Mouse (Mus musculus) MEL (cell line): Measurements from ENCODE around the gene Ikzf3. TPM values are rescaled to one million over a fixed set of nuclear protein-coding genes. Genes with fewer than 3 reads are reported as not detected.

Source experiments
- DNase-seq: peaks from one replicate; pipeline ENCODE4 v3.0.0; 2011; ENCODE audit warnings: low read depth, low spot score
- H3K27ac ChIP-seq: 2 replicates; pipeline ENCODE4 v1.5.1; 2012; ENCODE audit warnings: low read depth, mild to moderate bottlenecking, control low read depth, low read length, moderate library complexity; ENCODE audit not compliant: control insufficient read depth
- H3K27me3 ChIP-seq, 2 experiments: fragments of 150-350 bp in 1 of 2; sonication (generic) in 1 of 2; 2 replicates each; pipeline ENCODE4 v1.6.1; 2012; ENCODE audit warnings: low read length in 2 of 2, mild to moderate bottlenecking in 2 of 2, improper control_type of control experiment in 1 of 2, moderate library complexity in 1 of 2; ENCODE audit not compliant: insufficient read depth in 2 of 2, control insufficient read depth in 1 of 2
- H3K36me3 ChIP-seq, 2 experiments: 2 replicates each; pipeline ENCODE4 v1.6.1; 2012 to 2014; ENCODE audit warnings: low read length in 2 of 2, improper control_type of control experiment in 1 of 2, inconsistent platforms in 1 of 2, mild to moderate bottlenecking in 1 of 2; ENCODE audit not compliant: insufficient read depth in 2 of 2, control insufficient read depth in 1 of 2
- H3K4me1 ChIP-seq, 2 experiments: fragments of 150-350 bp in 1 of 2; sonication (generic) in 1 of 2; 2 replicates each; pipeline ENCODE4 v1.6.1; 2012; ENCODE audit warnings: low read length in 2 of 2, improper control_type of control experiment in 1 of 2, mild to moderate bottlenecking in 1 of 2; ENCODE audit not compliant: insufficient read depth in 2 of 2, control insufficient read depth in 1 of 2
- H3K4me3 ChIP-seq, 2 experiments: fragments of 150-350 bp in 1 of 2; sonication (generic) in 1 of 2; 2 replicates each; pipeline ENCODE4 v1.5.1; 2012; ENCODE audit warnings: low read depth in 2 of 2, low read length in 2 of 2, mild to moderate bottlenecking in 2 of 2, moderate library complexity in 2 of 2, control low read depth in 1 of 2, improper control_type of control experiment in 1 of 2; ENCODE audit not compliant: control insufficient read depth in 1 of 2, insufficient read depth in 1 of 2
- H3K79me2 ChIP-seq: 2 replicates; pipeline ENCODE4 v1.6.1; 2012; ENCODE audit warnings: mild to moderate bottlenecking, low read length, moderate library complexity; ENCODE audit not compliant: control insufficient read depth, poor library complexity, insufficient read depth
- H3K9ac ChIP-seq: 2 replicates; pipeline ENCODE4 v1.6.1; 2012; ENCODE audit warnings: low read depth, mild to moderate bottlenecking, control low read depth, low read length, moderate library complexity; ENCODE audit not compliant: control insufficient read depth, poor library complexity, severe bottlenecking
- H3K9me3 ChIP-seq: fragments of 150-350 bp; sonication (generic); replicated peaks from 2 replicates; pipeline ENCODE4 v1.6.1; 2012; ENCODE audit warnings: mild to moderate bottlenecking, low read length, improper control_type of control experiment, moderate library complexity; ENCODE audit not compliant: insufficient read depth
- BHLHE40 ChIP-seq: IDR thresholded peaks from 2 replicates; pipeline ENCODE4 v1.6.1; 2012; ENCODE audit warnings: low read depth, mild to moderate bottlenecking, inconsistent platforms, low read length, improper control_type of control experiment, borderline replicate concordance
- CHD1 ChIP-seq: IDR thresholded peaks from 2 replicates; pipeline ENCODE4 v1.6.1; 2012; ENCODE audit warnings: low read depth, mild to moderate bottlenecking, inconsistent platforms, low read length, improper control_type of control experiment
- CHD2 ChIP-seq: IDR thresholded peaks from 2 replicates; pipeline ENCODE4 v1.6.1; 2011; ENCODE audit warnings: low read length, improper control_type of control experiment
- E2F4 ChIP-seq: IDR thresholded peaks from 2 replicates; pipeline ENCODE4 v1.6.1; 2011; ENCODE audit warnings: low read depth, low read length, improper control_type of control experiment, borderline replicate concordance
- ELF1 ChIP-seq: IDR thresholded peaks from 2 replicates; pipeline ENCODE4 v1.6.1; 2014; ENCODE audit warnings: low read depth, mild to moderate bottlenecking, inconsistent platforms, low read length, improper control_type of control experiment, moderate library complexity
- EP300 ChIP-seq, 2 experiments: IDR thresholded peaks; 2 replicates each; pipeline ENCODE4 v1.6.1; 2011; ENCODE audit warnings: improper control_type of control experiment in 2 of 2, low read length in 2 of 2, low read depth in 1 of 2, mild to moderate bottlenecking in 1 of 2
- ETS1 ChIP-seq: IDR thresholded peaks from 2 replicates; pipeline ENCODE4 v1.6.1; 2012; ENCODE audit warnings: low read depth, mild to moderate bottlenecking, inconsistent platforms, low read length, improper control_type of control experiment, moderate library complexity
- GABPA ChIP-seq: IDR thresholded peaks from 2 replicates; pipeline ENCODE4 v1.6.1; 2012; ENCODE audit warnings: low read depth, mild to moderate bottlenecking, inconsistent platforms, low read length, improper control_type of control experiment, moderate library complexity
- GATA1 ChIP-seq: IDR thresholded peaks from 2 replicates; pipeline ENCODE4 v1.6.1; 2011; ENCODE audit warnings: low read depth, low read length, improper control_type of control experiment
- HCFC1 ChIP-seq: IDR thresholded peaks from 2 replicates; pipeline ENCODE4 v1.6.1; 2012; ENCODE audit warnings: low read depth, mild to moderate bottlenecking, inconsistent platforms, low read length, improper control_type of control experiment, moderate library complexity
- JUND ChIP-seq: IDR thresholded peaks from 2 replicates; pipeline ENCODE4 v1.6.1; 2011; ENCODE audit warnings: low read depth, mild to moderate bottlenecking, improper control_type of control experiment, low read length
- KAT2A ChIP-seq: conservative IDR thresholded peaks from 2 replicates; pipeline ENCODE4 v1.6.1; 2012; ENCODE audit warnings: low read depth, low read length, improper control_type of control experiment, inconsistent platforms
- MAFK ChIP-seq: IDR thresholded peaks from 2 replicates; pipeline ENCODE4 v1.6.1; 2011; ENCODE audit warnings: low read depth, mild to moderate bottlenecking, low read length, improper control_type of control experiment, borderline replicate concordance
- MAX ChIP-seq: IDR thresholded peaks from 2 replicates; pipeline ENCODE4 v1.6.1; 2011; ENCODE audit warnings: low read length, improper control_type of control experiment
- MAZ ChIP-seq: IDR thresholded peaks from 2 replicates; pipeline ENCODE4 v1.6.1; 2012; ENCODE audit warnings: low read depth, mild to moderate bottlenecking, inconsistent platforms, low read length, improper control_type of control experiment
- MEF2A ChIP-seq: IDR thresholded peaks from 2 replicates; pipeline ENCODE4 v1.6.1; 2014; ENCODE audit warnings: low read depth, mild to moderate bottlenecking, inconsistent platforms, low read length, improper control_type of control experiment; ENCODE audit not compliant: poor library complexity, insufficient replicate concordance, severe bottlenecking; ENCODE audit errors: extremely low read depth
- MXI1 ChIP-seq: IDR thresholded peaks from 2 replicates; pipeline ENCODE4 v1.6.1; 2011; ENCODE audit warnings: mild to moderate bottlenecking, low read depth, low read length, improper control_type of control experiment
- MYB ChIP-seq: IDR thresholded peaks from 2 replicates; pipeline ENCODE4 v1.6.1; 2011; ENCODE audit warnings: mild to moderate bottlenecking, low read depth, low read length, improper control_type of control experiment
- MYC ChIP-seq: IDR thresholded peaks from 2 replicates; pipeline ENCODE4 v1.6.1; 2011; ENCODE audit warnings: low read depth, mild to moderate bottlenecking, low read length, improper control_type of control experiment, moderate library complexity
- NELFE ChIP-seq: IDR thresholded peaks from 2 replicates; pipeline ENCODE4 v1.6.1; 2011; ENCODE audit warnings: low read depth, low read length, improper control_type of control experiment
- NRF1 ChIP-seq: IDR thresholded peaks from 2 replicates; pipeline ENCODE4 v1.6.1; 2014; ENCODE audit warnings: low read depth, mild to moderate bottlenecking, inconsistent platforms, low read length, improper control_type of control experiment, moderate library complexity; ENCODE audit not compliant: poor library complexity, insufficient read depth, severe bottlenecking
- POLR2A ChIP-seq, 2 experiments: IDR thresholded peaks; 2 replicates each; pipeline ENCODE4 v1.6.1; 2011 to 2012; ENCODE audit warnings: low read length in 2 of 2, mild to moderate bottlenecking in 2 of 2, control low read depth in 1 of 2, improper control_type of control experiment in 1 of 2, low read depth in 1 of 2, moderate library complexity in 1 of 2; ENCODE audit not compliant: control insufficient read depth in 1 of 2, insufficient read depth in 1 of 2, poor library complexity in 1 of 2
- POLR2AphosphoS2 ChIP-seq: IDR thresholded peaks from 2 replicates; pipeline ENCODE4 v1.6.1; 2011; ENCODE audit warnings: low read length, improper control_type of control experiment
- POLR2AphosphoS5 ChIP-seq: IDR thresholded peaks from 2 replicates; pipeline ENCODE4 v1.6.1; 2012; ENCODE audit warnings: low read depth, borderline replicate concordance, mild to moderate bottlenecking, inconsistent platforms, low read length, moderate library complexity, mixed read lengths
- RAD21 ChIP-seq: IDR thresholded peaks from 2 replicates; pipeline ENCODE4 v1.6.1; 2011; ENCODE audit warnings: mild to moderate bottlenecking, low read depth, low read length, improper control_type of control experiment
- RCOR1 ChIP-seq: IDR thresholded peaks from 2 replicates; pipeline ENCODE4 v1.6.1; 2012; ENCODE audit warnings: low read depth, mild to moderate bottlenecking, inconsistent platforms, low read length, improper control_type of control experiment
- SIN3A ChIP-seq: IDR thresholded peaks from 2 replicates; pipeline ENCODE4 v1.6.1; 2012; ENCODE audit warnings: low read length, improper control_type of control experiment, inconsistent platforms
- TAL1 ChIP-seq: IDR thresholded peaks from 2 replicates; pipeline ENCODE4 v1.6.1; 2012; ENCODE audit warnings: mild to moderate bottlenecking, inconsistent platforms, low read length, moderate library complexity, mixed read lengths
- TBP ChIP-seq: IDR thresholded peaks from 2 replicates; pipeline ENCODE4 v1.8.0; 2011; ENCODE audit warnings: low read depth, low read length, improper control_type of control experiment
- TCF12 ChIP-seq: IDR thresholded peaks from 2 replicates; pipeline ENCODE4 v1.6.1; 2014; ENCODE audit warnings: low read depth, mild to moderate bottlenecking, inconsistent platforms, low read length, improper control_type of control experiment, moderate library complexity
- USF1 ChIP-seq: IDR thresholded peaks from 2 replicates; pipeline ENCODE4 v1.6.1; 2014; ENCODE audit warnings: low read depth, mild to moderate bottlenecking, inconsistent platforms, low read length, improper control_type of control experiment, moderate library complexity
- USF2 ChIP-seq, 2 experiments: IDR thresholded peaks; 2 replicates each; pipeline ENCODE4 v1.6.1; 2011 to 2012; ENCODE audit warnings: improper control_type of control experiment in 2 of 2, low read length in 2 of 2, borderline replicate concordance in 1 of 2, inconsistent platforms in 1 of 2, low read depth in 1 of 2, mild to moderate bottlenecking in 1 of 2; ENCODE audit not compliant: insufficient read depth in 1 of 2
- ZC3H11A ChIP-seq: IDR thresholded peaks from 2 replicates; pipeline ENCODE4 v1.6.1; 2012; ENCODE audit warnings: low read depth, mild to moderate bottlenecking, inconsistent platforms, low read length, improper control_type of control experiment
- ZKSCAN1 ChIP-seq: IDR thresholded peaks from 2 replicates; pipeline ENCODE4 v1.6.1; 2012; ENCODE audit warnings: low read depth, mild to moderate bottlenecking, inconsistent platforms, low read length, improper control_type of control experiment, moderate library complexity
- ZMIZ1 ChIP-seq: IDR thresholded peaks from 2 replicates; pipeline ENCODE4 v1.6.1; 2012; ENCODE audit warnings: low read depth, mild to moderate bottlenecking, inconsistent platforms, low read length, improper control_type of control experiment, moderate library complexity
- ZNF384 ChIP-seq: IDR thresholded peaks from 2 replicates; pipeline ENCODE4 v1.6.1; 2012; ENCODE audit warnings: low read depth, mild to moderate bottlenecking, inconsistent platforms, low read length, improper control_type of control experiment
- polyA plus RNA-seq, 2 experiments: library from polyadenylated mRNA; stranded (reverse) in 1 of 2; unstranded in 1 of 2; fragments of >175 nt in 1 of 2; fragments of >200 nt in 1 of 2; gene quantifications; 2 replicates each; pipeline versions ENCODE4 v1.2.1 to v1.2.4; 2012; ENCODE audit warnings: low replicate concordance in 2 of 2, low read depth in 1 of 2; ENCODE audit not compliant: insufficient read length in 2 of 2, insufficient read depth in 1 of 2, missing spikeins in 1 of 2
- total RNA-seq: library from RNA; depleted of rRNA; stranded (reverse); fragments of 300-350 nt; gene quantifications from 2 replicates; pipeline ENCODE4 v1.2.3, GENCODE M21; 2012

The Ikzf3 gene
- total and polyA plus RNA-seq, 3 experiments, result 0.12 TPM; not detected in 2

DNA sequence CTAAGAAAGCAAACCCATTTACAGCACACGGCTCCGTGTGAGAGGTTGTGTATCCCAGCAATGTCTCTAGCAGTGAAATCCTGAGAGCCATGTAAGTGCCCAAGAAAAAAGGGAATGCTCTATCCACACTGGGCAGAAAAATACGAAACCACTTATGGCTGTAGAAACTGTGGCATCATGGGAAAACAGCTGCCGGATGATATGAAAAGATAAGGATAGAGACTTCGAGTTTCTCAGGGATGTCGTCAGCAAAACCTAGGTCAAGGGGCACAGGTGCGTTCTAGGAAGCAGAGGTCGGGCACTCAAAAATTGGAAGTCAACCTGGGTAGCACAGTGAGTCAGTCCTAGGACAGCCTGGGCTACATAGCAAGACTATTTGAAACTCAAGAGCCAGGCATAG is 43.5 kb upstream of the Ikzf3 start:
- Histone ChIP-seq H3K4me3 (peak overlapping the region; percentile 63 to 77), H3K27ac (peak overlapping the region; percentile 98), H3K79me2 (peaks cover 27% of the 10 kb centered on the region), H3K36me3 (peaks cover 0 to 31% of the 10 kb centered on the region in 2 experiments; a peak in 2 of 4 replicates), H3K9me3 (no peaks in the 10 kb centered on the region), H3K9ac (peak overlapping the region; percentile 70), H3K27me3 (peaks cover 8% of the 10 kb centered on the region in 2 experiments), H3K4me1 (peaks cover 26 to 37% of the 10 kb centered on the region in 2 experiments; a peak in 3 of 4 replicates)
- DNase-seq, result peak; percentile 77
- TF ChIP-seq USF1 (no peak), ETS1 (peak; percentile 98), MXI1 (peak; percentile 69; the same call in 1 of the 2 replicates), USF2 (IDR thresholded peaks at IDR 0.05; ENCODE audit: borderline replicate concordance in 1 of 2, insufficient read depth in 1 of 2, low read depth in 1 of 2, low read length in 2 of 2) (no peak), MYC (0 out of 2 replicates have a peak, but pooled peaks have one; percentile 6), TAL1 (peak; percentile 43; the same call in 1 of the 2 replicates), ELF1 (no peak), GABPA (no peak), ZNF384 (no peak), MEF2A (peak; percentile 74; the same call in 1 of the 2 replicates), ZC3H11A (no peak), BHLHE40 (0 out of 2 replicates have a peak, but pooled peaks have one; percentile 43), HCFC1 (peak; percentile 45; the same call in 1 of the 2 replicates), SIN3A (peak; percentile 67; the same call in 1 of the 2 replicates), NELFE (peak; percentile 43; the same call in 1 of the 2 replicates), POLR2A (IDR thresholded peaks at IDR 0.05; ENCODE audit: control insufficient read depth in 1 of 2, insufficient read depth in 1 of 2, low read depth in 1 of 2, low read length in 2 of 2, poor library complexity in 1 of 2) (no peak), MAFK (0 out of 2 replicates have a peak, but pooled peaks have one; percentile 34), E2F4 (no peak), CHD1 (no peak), POLR2AphosphoS2 (no peak), ZKSCAN1 (no peak), MYB (no peak), TBP (0 out of 2 replicates have a peak, but pooled peaks have one; percentile 35), TCF12 (peak; percentile 88), MAX (no peak), JUND (no peak), ZMIZ1 (no peak), EP300 (IDR thresholded peaks at IDR 0.05; ENCODE audit: low read depth in 1 of 2, low read length in 2 of 2) (peak in 1 of 2 experiments; percentile 78; a peak in 3 of 4 replicates), RAD21 (no peak), POLR2AphosphoS5 (no peak), GATA1 (peak; percentile 81), MAZ (no peak), RCOR1 (0 out of 2 replicates have a peak, but pooled peaks have one; percentile 17), CHD2 (no peak), KAT2A (peak; percentile 49; the same call in 1 of the 2 replicates), NRF1 (no peak)
